Mouse (Mus musculus): Measurements from ENCODE around the gene Gtf2f2.
"Not testable (repeated sequence)": the region's sequence is repeated elsewhere in the genome, so short reads cannot be mapped to it uniquely, and the experiment has no call there.

The Gtf2f2 gene

DNA sequence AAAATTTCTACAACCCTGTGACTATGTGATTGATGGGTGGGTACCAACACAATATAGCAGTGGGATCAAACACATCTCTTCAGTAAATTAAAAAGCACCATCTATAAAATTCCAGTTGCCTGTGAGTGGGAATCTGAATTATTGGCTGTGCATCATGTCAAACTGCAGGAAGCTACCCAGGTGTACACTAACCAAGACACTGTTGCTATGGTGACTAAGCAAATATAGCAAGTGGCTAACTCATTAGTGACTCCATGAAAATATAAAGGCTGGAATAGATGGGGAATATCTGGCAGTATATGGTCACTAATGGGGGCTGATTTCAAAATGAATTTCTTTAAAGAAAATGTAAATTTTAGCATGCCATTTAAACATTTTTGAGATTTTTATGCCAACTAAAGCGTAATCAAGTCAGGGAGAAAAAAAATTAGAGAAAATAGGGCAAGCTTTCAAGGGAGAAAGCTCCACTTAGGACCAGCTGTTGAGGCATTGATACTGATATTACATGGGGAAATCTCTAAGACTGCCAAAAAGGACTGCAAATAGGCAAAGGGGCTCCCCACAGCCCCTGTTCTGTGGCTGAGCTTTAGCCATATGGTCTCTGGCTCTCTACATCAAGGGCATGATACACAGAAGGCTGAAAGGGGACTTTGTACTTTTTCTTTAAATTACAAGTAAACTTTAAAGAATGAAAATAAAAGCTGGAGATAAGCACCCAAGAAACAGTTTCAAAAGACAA, 87.2 kb downstream of the Gtf2f2 start:
- no peak for DNase-seq (ENCODE audit: low read depth, low spot score)

DNA sequence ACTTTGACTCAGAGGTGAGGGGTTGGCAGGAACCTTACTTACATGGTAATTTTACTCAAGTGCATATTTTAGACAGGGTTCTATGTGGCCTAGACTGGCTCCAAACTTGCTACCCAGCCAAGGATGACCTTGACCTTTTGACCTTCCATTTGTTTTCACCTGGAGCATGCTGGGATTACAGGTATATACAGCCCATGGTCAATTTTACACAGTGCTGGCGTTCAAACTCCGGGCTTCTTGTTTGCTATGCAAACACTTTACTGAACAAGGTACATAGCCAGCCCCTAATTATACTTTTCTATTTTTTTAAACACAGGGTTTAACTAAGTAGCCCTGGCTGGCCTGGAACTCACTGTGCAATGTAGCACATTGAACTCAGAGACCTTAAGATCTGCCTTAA, 98.0 kb downstream of the Gtf2f2 start:
- DNase-seq (ENCODE audit: low read depth, low spot score), result peak; percentile 4

- no peak for DNase-seq (ENCODE audit: low read depth, low spot score)
Observed at GRCm38 (mm10) chr14:75911968-75912367, 98.7 kb downstream of the Gtf2f2 start.

- DNase-seq (ENCODE audit: low read depth, low spot score), result no peak
Observed at GRCm38 (mm10) chr14:75906931-75907330, 103.7 kb downstream of the Gtf2f2 start.

- DNase-seq (ENCODE audit: low read depth, low spot score), result no peak
Observed at GRCm38 (mm10) chr14:75904972-75905371, 105.7 kb downstream of the Gtf2f2 start.

- no peak for DNase-seq (ENCODE audit: low read depth, low spot score)
Observed at GRCm38 (mm10) chr14:75903131-75903530, 107.5 kb downstream of the Gtf2f2 start.

DNA sequence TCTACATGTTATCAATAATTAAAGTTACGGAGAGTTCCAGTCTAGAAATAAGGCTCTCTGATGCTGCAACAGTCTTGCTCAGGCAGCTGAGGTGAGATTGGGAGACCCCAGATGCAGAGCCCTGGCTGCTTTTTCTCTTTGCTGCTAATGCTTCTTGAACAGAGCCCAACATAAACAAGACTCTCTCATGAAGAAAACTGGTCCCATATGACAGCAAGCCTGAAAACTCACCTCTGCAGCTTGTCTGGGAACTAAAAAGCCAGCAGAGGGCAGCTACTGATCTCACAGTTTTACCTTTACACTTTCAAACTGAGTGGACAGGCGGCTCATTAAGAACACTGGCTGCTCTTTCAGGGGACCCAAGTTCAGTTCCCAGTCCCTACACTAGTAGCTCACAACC, 108.7 kb downstream of the Gtf2f2 start:
- no peak for DNase-seq (ENCODE audit: low read depth, low spot score)

DNA sequence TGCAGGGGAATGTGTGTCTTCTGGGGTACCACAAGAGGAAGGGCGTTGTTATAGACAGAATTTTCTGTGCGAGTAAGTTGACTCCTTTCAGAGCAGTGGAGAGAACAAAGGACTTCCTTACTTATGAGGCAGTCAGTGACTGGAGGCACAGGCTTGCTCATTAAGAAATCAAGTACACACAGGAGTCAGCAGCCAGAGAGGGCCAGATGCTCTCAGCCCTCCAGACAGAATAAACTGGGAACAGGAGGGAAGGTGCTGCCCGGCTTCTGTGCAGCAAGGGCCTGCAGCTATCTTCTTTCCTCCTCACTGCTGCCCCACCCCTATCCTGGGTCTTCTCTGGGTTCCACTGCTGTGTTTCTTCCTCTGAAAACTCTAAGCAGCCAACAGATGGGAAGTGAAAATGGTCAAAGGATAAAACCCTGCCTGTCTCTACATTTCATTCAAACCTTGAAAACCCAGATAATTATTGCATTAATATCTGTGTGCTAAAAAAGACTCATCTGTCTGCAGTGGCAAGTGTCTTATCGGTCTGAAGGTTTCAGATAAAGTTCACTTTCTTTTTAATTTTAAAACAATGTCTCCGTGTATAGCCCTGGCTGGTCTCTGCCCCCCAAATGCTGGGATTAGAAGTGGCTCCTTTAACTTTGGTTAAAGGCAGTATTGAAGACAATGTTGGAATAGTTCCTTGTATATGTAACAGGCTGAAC, 109.7 kb downstream of the Gtf2f2 start:
- DNase-seq (ENCODE audit: low read depth, low spot score), result no peak

DNA sequence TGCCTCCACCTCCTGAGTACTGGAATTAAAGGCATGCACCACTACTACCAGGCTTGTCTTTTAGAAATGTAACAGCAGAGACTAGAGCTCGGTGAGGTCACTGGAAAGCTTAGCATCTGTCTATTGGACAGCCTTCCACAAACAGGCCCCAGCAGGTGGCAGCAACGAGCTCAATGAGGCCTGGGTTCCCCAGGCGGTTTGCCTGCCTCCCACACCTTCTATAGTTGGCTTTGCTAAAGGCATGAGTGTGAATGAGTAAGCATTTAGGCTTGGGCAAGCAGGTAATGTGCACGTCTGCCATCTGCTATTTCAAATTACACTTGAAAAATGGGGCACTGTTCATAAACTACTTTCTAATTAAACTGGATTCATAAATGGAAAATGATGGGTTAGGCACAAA, 111.1 kb downstream of the Gtf2f2 start:
- DNase-seq (ENCODE audit: low read depth, low spot score), result peak; percentile 76

- DNase-seq (ENCODE audit: low read depth, low spot score), result no peak
Observed at GRCm38 (mm10) chr14:75892118-75892517, 118.5 kb downstream of the Gtf2f2 start.

GRCm38 (mm10) chr14:75883873-75884272, 126.8 kb downstream of the Gtf2f2 start:
- DNase-seq (ENCODE audit: low read depth, low spot score), result no peak

DNA sequence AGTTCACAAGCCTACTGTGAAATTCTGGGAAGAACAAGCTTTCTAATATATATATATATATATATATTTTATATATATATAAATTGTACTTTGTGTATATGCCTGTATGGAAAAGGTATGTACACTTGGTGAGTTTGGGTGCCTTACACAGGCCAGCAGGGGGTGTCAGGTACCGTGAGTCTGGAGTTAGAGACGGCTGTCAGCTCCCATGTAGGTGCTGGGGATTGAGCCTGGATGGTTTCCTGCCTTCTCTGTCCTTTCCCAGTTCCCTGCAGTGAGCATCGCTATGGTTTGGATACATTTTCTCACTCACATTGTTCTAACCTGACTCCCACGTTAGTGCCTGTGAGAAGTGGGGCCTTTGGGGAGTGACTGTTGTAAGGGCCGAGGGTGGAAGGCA, 127.3 kb downstream of the Gtf2f2 start:
- peak; percentile 43 for DNase-seq (ENCODE audit: low read depth, low spot score)

DNA sequence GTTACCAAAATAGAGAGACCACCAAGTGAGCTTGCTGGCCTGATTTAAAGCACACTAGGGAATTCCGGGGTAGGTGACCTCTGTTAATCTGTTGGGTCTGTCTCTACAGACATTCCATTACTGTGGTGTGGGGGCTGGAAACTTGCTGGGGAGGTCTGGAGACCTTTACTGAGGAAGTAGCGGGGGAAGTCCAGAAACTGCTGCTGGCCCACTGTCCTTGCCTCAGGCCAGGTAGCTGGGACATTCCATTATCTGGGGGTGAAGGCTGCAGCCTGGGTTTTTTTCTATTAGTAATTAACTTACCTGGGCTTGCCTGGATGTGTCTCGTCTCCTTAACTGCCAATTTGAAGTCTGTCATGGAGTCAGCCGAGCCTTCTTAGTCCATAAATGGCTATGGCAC, 128.8 kb downstream of the Gtf2f2 start:
- DNase-seq (ENCODE audit: low read depth, low spot score), result no peak

DNA sequence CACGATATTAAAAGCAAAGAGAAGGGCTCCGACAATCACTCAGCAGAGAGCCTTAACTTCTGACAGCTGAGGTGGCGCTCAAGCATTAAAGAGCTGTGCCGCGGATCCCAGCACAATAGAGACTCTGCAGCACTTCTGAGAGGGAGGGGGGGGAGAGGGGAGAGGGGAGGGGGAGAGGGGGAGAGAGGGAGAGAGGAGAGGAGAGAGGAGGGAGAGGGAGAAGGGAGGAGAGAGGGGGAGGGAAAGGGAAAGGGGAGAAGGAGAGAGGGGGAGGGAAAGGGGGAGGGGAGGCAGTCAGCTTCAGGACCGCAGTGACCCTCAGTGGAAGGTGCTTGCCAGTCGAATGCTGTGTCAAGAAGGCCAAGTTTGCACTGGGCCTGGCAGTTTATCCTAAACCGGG, 131.7 kb downstream of the Gtf2f2 start:
- peak; percentile 14 for DNase-seq (ENCODE audit: low read depth, low spot score)

DNA sequence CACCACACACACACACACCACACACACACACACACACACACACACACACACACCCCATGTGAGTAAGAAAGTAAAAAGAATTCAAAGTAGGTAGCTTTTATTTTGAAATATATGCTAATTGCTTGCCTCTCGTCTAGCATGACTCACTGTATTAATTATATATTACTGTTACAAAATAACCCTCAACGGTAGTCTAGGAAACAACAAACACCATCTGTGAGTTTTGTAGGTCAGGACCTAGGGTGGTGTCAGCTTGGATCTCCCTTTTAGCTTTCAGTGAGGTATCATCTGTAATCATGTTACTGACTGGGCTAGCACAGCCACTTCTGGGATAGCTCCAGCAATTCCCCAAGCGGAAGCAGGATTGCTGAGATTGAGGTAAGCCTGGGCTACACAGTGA, 133.4 kb downstream of the Gtf2f2 start:
- no peak for DNase-seq (ENCODE audit: low read depth, low spot score)

- peak; percentile 82 for DNase-seq (ENCODE audit: low read depth, low spot score)
Observed at GRCm38 (mm10) chr14:75876320-75877043, 134.2 kb downstream of the Gtf2f2 start.

DNA sequence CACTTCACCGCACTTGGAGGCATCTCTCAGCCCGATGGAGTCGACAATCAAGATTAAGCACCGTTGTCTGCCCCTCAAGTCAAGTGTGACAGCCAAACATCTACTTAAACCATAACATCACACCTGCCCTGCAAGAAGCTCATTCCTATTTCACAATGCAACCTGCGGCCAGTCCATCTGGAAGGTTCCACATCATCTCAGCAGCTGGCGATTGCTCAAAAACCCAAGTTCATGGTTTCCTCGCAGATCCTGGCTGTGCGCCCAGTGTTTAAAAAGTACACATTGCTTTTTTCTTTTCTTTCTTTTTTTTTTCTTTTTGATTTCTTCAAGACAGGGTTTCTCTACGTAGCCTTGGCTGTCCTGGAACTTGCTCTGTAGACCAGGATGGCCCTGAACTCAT, 137.1 kb downstream of the Gtf2f2 start:
- DNase-seq (ENCODE audit: low read depth, low spot score), result no peak

GRCm38 (mm10) chr14:75871750-75872149, 138.9 kb downstream of the Gtf2f2 start:
- peak; percentile 51 for DNase-seq (ENCODE audit: low read depth, low spot score)

DNA sequence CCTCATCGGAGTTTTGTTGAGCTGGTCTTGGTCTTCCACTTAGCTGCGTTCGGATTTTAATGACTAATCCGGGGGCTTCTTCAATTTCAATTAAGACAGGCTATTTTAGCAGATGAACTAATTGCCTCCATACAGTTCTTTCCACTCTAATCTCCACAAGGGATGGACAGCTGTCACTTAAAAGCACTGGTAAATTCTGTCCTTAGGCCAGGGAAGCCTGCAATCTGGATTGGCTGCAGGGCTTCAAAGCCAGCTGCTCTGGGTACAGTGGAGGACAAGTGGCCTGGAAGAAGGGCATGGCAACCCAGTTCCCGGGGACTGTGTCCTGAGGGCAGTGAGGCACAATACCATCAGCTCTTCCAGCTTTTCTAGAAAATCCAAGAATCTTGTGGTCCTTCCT, 139.6 kb downstream of the Gtf2f2 start:
- DNase-seq (ENCODE audit: low read depth, low spot score), result no peak

DNA sequence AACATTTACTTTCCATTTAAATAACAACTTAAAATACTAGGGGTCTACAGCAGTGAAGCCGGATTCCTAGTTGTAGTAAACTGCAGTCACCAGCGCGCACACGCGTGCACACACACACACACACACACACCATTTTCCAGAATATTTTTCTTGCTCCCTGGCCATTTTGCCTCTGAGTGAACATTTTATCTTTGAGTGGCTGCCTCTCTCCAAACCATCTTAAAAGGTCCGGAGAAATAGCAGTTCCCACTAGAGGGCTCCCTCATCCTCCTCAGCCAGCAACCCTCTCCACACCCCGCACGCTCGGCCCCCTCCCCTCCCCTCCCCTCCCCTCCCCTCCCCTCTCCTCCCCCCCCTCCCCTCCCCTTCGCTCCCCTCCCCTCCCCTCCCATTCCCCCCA, 140.0 kb downstream of the Gtf2f2 start:
- DNase-seq (ENCODE audit: low read depth, low spot score), result peak; percentile 64

GRCm38 (mm10) chr14:75869769-75870363, 140.8 kb downstream of the Gtf2f2 start:
- no peak for DNase-seq (ENCODE audit: low read depth, low spot score)

DNA sequence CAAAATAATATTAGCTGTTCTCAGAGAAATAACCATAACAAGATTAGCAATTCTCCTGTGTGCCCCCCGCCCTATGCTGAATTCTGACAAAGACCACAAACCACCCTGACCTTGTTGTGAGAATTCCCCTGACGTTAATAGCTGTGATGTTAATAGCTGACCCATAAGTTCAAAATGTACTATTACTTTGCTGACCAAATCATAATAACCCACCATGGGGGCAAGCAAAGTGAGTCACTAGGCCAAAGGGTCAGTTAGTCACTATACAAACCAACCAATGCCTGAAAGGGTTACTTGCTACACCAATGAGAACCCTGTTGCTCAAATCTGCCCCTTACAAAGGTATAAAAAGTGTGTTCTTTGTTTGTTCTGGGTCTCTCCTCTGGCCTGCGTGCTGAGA, 142.6 kb downstream of the Gtf2f2 start:
- DNase-seq (ENCODE audit: low read depth, low spot score), result not testable (repeated sequence)

Measured in ZHBTc4 (cell line).